Mouse (Mus musculus) ES-E14 (cell line): ENCODE results near the gene Caskin1. TPM values are rescaled to one million over a fixed set of nuclear protein-coding genes. Genes with fewer than 3 reads are reported as not detected.

Experiments
- DNase-seq: peaks from one replicate; pipeline ENCODE4 v3.0.0-alpha.2; 2013; ENCODE audit warnings: low read depth, low spot score
- H3K27ac ChIP-seq: 2 replicates; pipeline ENCODE4 v1.5.1; 2012; ENCODE audit warnings: low read depth, mild to moderate bottlenecking, low read length, moderate library complexity, mixed read lengths; ENCODE audit not compliant: poor library complexity, insufficient read depth, severe bottlenecking
- H3K36me3 ChIP-seq: 2 replicates; pipeline ENCODE4 v1.6.1; 2012; ENCODE audit warnings: mild to moderate bottlenecking, low read length, moderate library complexity, mixed read lengths; ENCODE audit not compliant: control insufficient read depth, poor library complexity, insufficient read depth, severe bottlenecking
- H3K4me1 ChIP-seq, 2 experiments: fragments of 150-350 bp in 1 of 2; sonication (generic) in 1 of 2; 2 replicates each; pipeline ENCODE4 v1.6.1; 2012; ENCODE audit warnings: low read length in 2 of 2, mild to moderate bottlenecking in 1 of 2, mixed read lengths in 1 of 2; ENCODE audit not compliant: control insufficient read depth in 2 of 2, insufficient read depth in 2 of 2, poor library complexity in 1 of 2
- H3K4me3 ChIP-seq, 2 experiments: fragments of 150-350 bp in 1 of 2; sonication (generic) in 1 of 2; 2 replicates each; pipeline ENCODE4 v1.5.1; 2012; ENCODE audit warnings: low read length in 2 of 2, low read depth in 1 of 2, mild to moderate bottlenecking in 1 of 2, mixed read lengths in 1 of 2; ENCODE audit not compliant: insufficient read depth in 1 of 2, poor library complexity in 1 of 2, severe bottlenecking in 1 of 2
- H3K9ac ChIP-seq: 2 replicates; pipeline ENCODE4 v1.6.1; 2012; ENCODE audit warnings: low read depth, mild to moderate bottlenecking, low read length, mixed read lengths; ENCODE audit not compliant: poor library complexity, insufficient read depth, severe bottlenecking
- H3K9me3 ChIP-seq: fragments of 150-350 bp; sonication (generic); 2 replicates; pipeline ENCODE4 v1.6.1; 2012; ENCODE audit warnings: low read depth, mild to moderate bottlenecking, low read length; ENCODE audit not compliant: control insufficient read depth, insufficient read depth
- CHD2 ChIP-seq: IDR thresholded peaks from 2 replicates; pipeline ENCODE4 v1.6.1; 2014; ENCODE audit warnings: mild to moderate bottlenecking, low read depth, low read length, inconsistent platforms
- HCFC1 ChIP-seq: IDR thresholded peaks from 2 replicates; pipeline ENCODE4 v1.6.1; 2012; ENCODE audit warnings: low read length, inconsistent platforms, borderline replicate concordance; ENCODE audit not compliant: insufficient read depth
- MAFK ChIP-seq: IDR thresholded peaks from 2 replicates; pipeline ENCODE4 v1.6.1; 2014; ENCODE audit warnings: mild to moderate bottlenecking, low read depth, low read length, inconsistent platforms; ENCODE audit not compliant: insufficient read depth
- ZC3H11A ChIP-seq: IDR thresholded peaks from 2 replicates; pipeline ENCODE4 v1.6.1; 2012; ENCODE audit warnings: low read depth, mild to moderate bottlenecking, inconsistent platforms, low read length, borderline replicate concordance
- ZNF384 ChIP-seq: IDR thresholded peaks from 2 replicates; pipeline ENCODE4 v1.6.1; 2012; ENCODE audit warnings: low read depth, low read length, inconsistent platforms
- in situ Hi-C, 2 experiments: fragments of 600-800 bp; cut with MboI; formaldehyde crosslinking; loops; one replicate each; pipeline ENCODE4 v1.15.1; 2025; ENCODE audit warnings: low sequenced_read_pairs in 2 of 2, inconsistent platforms in 1 of 2; ENCODE audit not compliant: unreplicated experiment in 2 of 2
- total RNA-seq: library from RNA; depleted of rRNA; stranded (reverse); fragments of 300-350 nt; gene quantifications from 2 replicates; pipeline ENCODE4 v1.2.3, GENCODE M21; 2012

Gene Caskin1
- total RNA-seq, 1 experiment: 2.0 TPM

DNA sequence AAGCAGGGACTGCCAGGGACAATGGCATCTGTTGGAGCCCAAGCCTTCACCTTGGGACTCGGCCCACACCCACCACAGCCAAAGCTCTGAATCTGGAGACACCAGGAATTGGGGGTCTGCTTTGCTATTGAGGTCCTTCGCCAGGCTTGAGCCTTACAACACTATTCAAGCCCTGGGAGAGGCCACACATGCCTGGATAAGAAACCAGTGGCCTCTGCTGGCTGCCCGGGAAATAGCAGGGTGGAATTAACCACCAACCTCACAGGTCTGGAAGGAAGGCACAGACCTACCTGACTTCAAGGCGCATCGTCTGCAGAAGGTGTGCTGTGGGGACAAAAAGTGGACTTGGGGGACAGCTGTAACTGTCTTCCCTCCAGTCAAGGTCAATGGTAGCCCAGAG, 25.2 kb downstream of the Caskin1 start:
- H3K4me1 ChIP-seq: peaks cover 0 to 13% of the 10 kb centered on the region in 2 experiments; a peak in 2 of 4 replicates
- no peaks in the 10 kb centered on the region for H3K9me3 ChIP-seq
- H3K36me3 ChIP-seq: peaks cover 76% of the 10 kb centered on the region
- in situ Hi-C loops: no loop called here
- no peak for TF ChIP-seq HCFC1
- TF ChIP-seq ZC3H11A: no peak
- TF ChIP-seq MAFK: no peak
- no peak for TF ChIP-seq CHD2
- TF ChIP-seq ZNF384: no peak
- no peak for DNase-seq
- H3K4me3 ChIP-seq: no peak overlapping the region
- no peak overlapping the region; the same call in 1 of the 2 replicates for H3K27ac ChIP-seq
- H3K9ac ChIP-seq: no peak overlapping the region

DNA sequence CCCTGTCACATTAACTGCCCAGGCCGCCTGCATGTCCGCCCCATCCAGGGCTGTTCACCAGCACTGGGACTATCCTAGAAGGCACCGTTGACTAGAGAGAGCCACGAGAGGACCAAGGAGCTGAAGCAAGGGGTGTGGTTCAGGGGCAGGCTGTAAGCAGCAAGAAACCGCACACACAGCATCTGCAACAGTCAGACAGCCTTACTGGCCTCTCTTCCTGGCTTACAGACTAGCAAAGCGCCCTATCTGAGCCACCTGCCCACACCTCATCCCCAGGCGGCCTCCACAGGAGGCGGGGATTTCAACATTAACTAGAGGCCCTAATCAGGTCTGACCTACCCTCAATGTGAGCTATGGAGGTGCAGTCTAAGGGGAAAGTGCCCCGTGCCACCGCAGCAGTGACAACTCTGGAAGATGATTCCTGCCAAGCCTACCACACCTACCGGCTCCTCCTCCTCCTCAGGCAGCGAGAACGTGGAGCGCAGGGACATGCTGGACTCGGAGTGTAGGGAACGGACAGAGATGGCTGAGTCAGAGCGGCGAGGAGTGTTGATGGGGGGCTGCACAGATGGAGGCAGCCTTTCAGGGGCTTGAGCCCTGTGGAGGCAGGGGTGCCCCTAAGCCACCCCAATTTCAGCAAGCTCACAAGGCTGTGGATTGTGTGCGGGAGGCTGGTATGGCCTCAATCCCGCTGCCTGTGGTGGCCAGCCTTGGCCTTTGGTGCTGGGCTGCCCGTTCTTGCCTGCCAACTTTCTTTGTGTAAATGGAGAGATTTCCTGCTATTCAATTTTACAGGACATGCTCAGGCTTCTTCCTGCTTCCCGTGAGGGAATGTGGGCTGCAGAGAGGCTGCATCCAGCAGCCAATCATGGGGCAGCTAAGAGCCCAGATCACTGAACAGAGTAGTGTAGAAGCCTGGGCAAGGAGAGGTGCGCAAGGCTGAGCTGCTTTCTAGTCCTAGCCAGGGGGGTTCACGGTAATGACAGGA, 26.2 kb downstream of the Caskin1 start:
- no peak overlapping the region for H3K27ac ChIP-seq
- H3K36me3 ChIP-seq: peaks cover 69% of the 10 kb centered on the region
- H3K9ac ChIP-seq: peak overlapping the region; percentile 37; the same call in 1 of the 2 replicates
- TF ChIP-seq HCFC1 (no peak), CHD2 (no peak), ZNF384 (no peak), ZC3H11A (no peak), MAFK (no peak)
- no peaks in the 10 kb centered on the region for H3K9me3 ChIP-seq
- in situ Hi-C loops: no loop called here
- DNase-seq: no peak
- H3K4me1 ChIP-seq: peaks cover 0 to 13% of the 10 kb centered on the region in 2 experiments; a peak in 2 of 4 replicates
- H3K4me3 ChIP-seq: no peak overlapping the region

DNA sequence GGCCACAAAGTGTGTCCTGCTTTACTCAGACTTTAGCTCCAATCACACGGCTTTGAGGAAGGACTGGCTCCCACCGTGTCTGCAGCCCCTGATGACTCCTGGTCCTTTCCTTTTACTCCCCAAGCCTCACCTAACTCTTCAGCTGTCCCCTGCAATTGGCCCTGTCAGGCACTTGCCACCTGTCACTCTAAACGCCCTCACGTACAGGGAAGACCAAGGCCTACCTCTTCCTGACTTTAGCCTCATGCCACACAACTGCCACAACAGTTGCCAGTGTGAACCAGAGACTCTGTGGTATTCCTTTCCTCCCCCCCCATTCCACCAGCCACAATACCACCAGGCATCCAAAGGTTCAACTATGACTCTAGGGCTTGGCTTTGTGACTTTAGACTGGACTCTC, 32.0 kb downstream of the Caskin1 start:
- DNase-seq: no peak
- Histone ChIP-seq H3K9ac (no peak overlapping the region), H3K27ac (no peak overlapping the region), H3K4me1 (no peaks in the 10 kb centered on the region; a peak in 1 of 4 replicates), H3K36me3 (peaks cover 25% of the 10 kb centered on the region), H3K9me3 (no peaks in the 10 kb centered on the region), H3K4me3 (no peak overlapping the region)
- TF ChIP-seq MAFK: no peak
- no peak for TF ChIP-seq CHD2
- TF ChIP-seq ZC3H11A: no peak
- TF ChIP-seq ZNF384: no peak
- no peak for TF ChIP-seq HCFC1
- in situ Hi-C loops: no loop called here

DNA sequence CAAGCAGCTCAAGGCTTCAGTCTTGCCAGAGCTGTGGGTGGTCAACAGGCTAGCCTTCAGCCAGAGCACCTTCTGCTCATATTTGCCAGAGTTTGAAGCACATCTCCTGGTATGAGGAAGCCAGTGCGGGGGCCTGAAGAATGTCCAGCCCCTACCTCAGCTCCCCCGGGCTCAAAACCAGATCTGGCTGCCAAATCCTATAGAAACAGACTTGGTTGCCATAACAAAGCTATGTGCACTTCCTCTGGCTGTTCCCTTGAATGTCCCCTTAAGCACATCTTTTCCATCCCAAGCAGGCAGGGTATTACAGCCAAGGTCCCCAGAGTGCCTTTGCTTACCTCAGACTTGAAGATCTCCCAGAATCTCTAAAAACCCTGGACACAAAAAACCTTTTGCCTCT, 36.3 kb downstream of the Caskin1 start:
- no peak overlapping the region for H3K4me3 ChIP-seq
- in situ Hi-C loops: no loop called here
- H3K36me3 ChIP-seq: peaks cover 18% of the 10 kb centered on the region
- no peak overlapping the region for H3K9ac ChIP-seq
- DNase-seq: no peak
- H3K9me3 ChIP-seq: no peaks in the 10 kb centered on the region
- TF ChIP-seq ZNF384: no peak
- TF ChIP-seq ZC3H11A: no peak
- TF ChIP-seq HCFC1: no peak
- TF ChIP-seq MAFK: no peak
- 0 out of 4 replicates have a peak, but pooled peaks cover 0 to 2% of the 10 kb centered on the region in 2 experiments for H3K4me1 ChIP-seq
- H3K27ac ChIP-seq: no peak overlapping the region
